9 mouse cellular contexts compared by ENCODE assay signal in genomic region chr7:4151241-4151640, GRCm38 (mm10). TPM values are rescaled to one million over a fixed set of nuclear protein-coding genes. Genes with fewer than 3 reads are reported as not detected.
DNase-seq lines count a peak whose midpoint lies in the region; ATAC-seq and TF ChIP-seq lines count a peak whose summit lies in the region.
"Had no signal": no experiment of that assay in that cellular context is flagged by ENCODE, and none has a peak within 500 bp of the region (broad histone marks: within the 10 kb centered on the region; RNA-seq: fewer than 3 reads in every experiment).

No protein-coding gene starts in this region.

- no peak for TF ChIP-seq POLR2A in liver, adult 2 months (IDR thresholded peaks at IDR 0.05; ENCODE audit: extremely low read depth, insufficient read depth, low read length)

- peak overlapping the region; percentile 32 for H3K9ac ChIP-seq in liver, adult 2 months (ENCODE audit: low read depth, low read length)
- H3K9ac ChIP-seq in hindbrain, embryonic 13.5 days = peak overlapping the region; percentile 58
- H3K9ac ChIP-seq in midbrain, postnatal 0 days (replicated peaks; ENCODE audit: low read length, poor library complexity, severe bottlenecking) = peak overlapping the region; percentile 39

- H3K4me2 ChIP-seq in hindbrain, embryonic 13.5 days = peak overlapping the region; percentile 90
- H3K4me2 ChIP-seq in midbrain, postnatal 0 days (ENCODE audit: low read depth, low read length, poor library complexity, severe bottlenecking) = peak overlapping the region; percentile 80

- 32% methylated on average over 22 of the region's 22 CpGs for WGBS in liver, adult 2 months
- WGBS in hindbrain, embryonic 13.5 days = 11% methylated on average over 22 of the region's 22 CpGs
- WGBS in midbrain, postnatal 0 days = 12% methylated on average over 22 of the region's 22 CpGs

- no peaks in the 10 kb centered on the region for H3K27me3 ChIP-seq in liver, adult 2 months (ENCODE audit: control insufficient read depth, insufficient read depth, low read length)
- peaks cover 42% of the 10 kb centered on the region for H3K27me3 ChIP-seq in hindbrain, embryonic 13.5 days
- peaks cover 5% of the 10 kb centered on the region; the same call in 1 of the 2 replicates for H3K27me3 ChIP-seq in midbrain, postnatal 0 days (ENCODE audit: insufficient read depth, low read length)

- peak; percentile 29 for DNase-seq in adrenal gland, postnatal 10 days
- DNase-seq in adrenal gland, adult 2 months = no peak
- DNase-seq in liver, adult 2 months (ENCODE audit: extremely low read depth, low read depth, low spot score) = no peak
- DNase-seq in liver = no peak
- DNase-seq in midbrain, postnatal 0 days (ENCODE audit: low spot score) = no peak
- DNase-seq in spleen, postnatal 36 days (ENCODE audit: low spot score in 2 of 2) = no peak
- DNase-seq: layer of hippocampus, adult 9-11 months had no signal

- no peaks in the 10 kb centered on the region for H3K79me2 ChIP-seq in liver, adult 2 months (ENCODE audit: control insufficient read depth, insufficient read depth, low read length)

- ATAC-seq in hindbrain, embryonic 13.5 days (ENCODE audit: low FRiP score) = no peak
- peak; percentile 4; the same call in 1 of the 2 replicates for ATAC-seq in midbrain, postnatal 0 days (ENCODE audit: low FRiP score)
- ATAC-seq in activated CD4-positive, CD25-positive, alpha-beta regulatory T cell, adult 4 months = no peak

- peak overlapping the region; percentile 33 for H3K4me3 ChIP-seq in liver, adult 2 months (ENCODE audit: insufficient read depth, low read depth, low read length)
- peak overlapping the region; percentile 75 for H3K4me3 ChIP-seq in hindbrain, embryonic 13.5 days
- peak overlapping the region; percentile 74 for H3K4me3 ChIP-seq in midbrain, postnatal 0 days (ENCODE audit: low read depth, low read length)

- peak overlapping the region; percentile 36 for H3K27ac ChIP-seq in liver, adult 2 months (replicated peaks; ENCODE audit: insufficient read depth, low read depth, low read length)
- H3K27ac ChIP-seq in hindbrain, embryonic 13.5 days = no peak overlapping the region
- no peak overlapping the region for H3K27ac ChIP-seq in midbrain, postnatal 0 days (ENCODE audit: low read depth, low read length)

- no peaks in the 10 kb centered on the region for H3K9me3 ChIP-seq in hindbrain, embryonic 13.5 days
- H3K9me3 ChIP-seq in midbrain, postnatal 0 days (ENCODE audit: low read length) = no peaks in the 10 kb centered on the region

- H3K4me1 ChIP-seq in liver, adult 2 months (ENCODE audit: control insufficient read depth, insufficient read depth, low read length) = peaks cover 10% of the 10 kb centered on the region; the same call in 1 of the 2 replicates
- H3K4me1 ChIP-seq in hindbrain, embryonic 13.5 days (replicated peaks) = peaks cover 31% of the 10 kb centered on the region
- no peaks in the 10 kb centered on the region for H3K4me1 ChIP-seq in midbrain, postnatal 0 days (ENCODE audit: insufficient read depth, low read length)

- no peak for TF ChIP-seq CTCF in liver, adult 2 months (IDR thresholded peaks at IDR 0.05; ENCODE audit: low read depth, low read length)
- TF ChIP-seq CTCF in midbrain, postnatal 0 days (IDR thresholded peaks at IDR 0.05) = no peak

- H3K36me3 ChIP-seq in liver, adult 2 months (ENCODE audit: control insufficient read depth, insufficient read depth, low read length) = peaks cover 2% of the 10 kb centered on the region; the same call in 1 of the 2 replicates
- peaks cover 20% of the 10 kb centered on the region for H3K36me3 ChIP-seq in hindbrain, embryonic 13.5 days
- peaks cover 8% of the 10 kb centered on the region for H3K36me3 ChIP-seq in midbrain, postnatal 0 days (ENCODE audit: insufficient read depth, low read length)

RNA-seq across cellular contexts. Expression of gene Leng9, which starts 1.1 kb away (rescaled TPM):
- total RNA-seq in adrenal gland, postnatal 10 days (2021) = 1 to 10 TPM; 5.5 to 9.8 TPM
- 1 to 10 TPM; 8.7 to 9.6 TPM for total RNA-seq in adrenal gland, adult 2 months (2021)
- polyA plus RNA-seq in adrenal gland, adult 2 months (2012; rRNA removed) = 13.4 and 14.8 TPM in 2 replicates
- total RNA-seq in liver, adult 2 months (2014; rRNA removed) = 1.5 and 2.0 TPM in 2 replicates
- polyA plus RNA-seq in liver, adult 2 months (2012; rRNA removed) = 3.8 and 4.7 TPM in 2 replicates
- polyA plus RNA-seq in hindbrain, embryonic 13.5 days (2015; fragmentation: Nextera tagmentation; extraction: Ambion mirVana) = 4.7 TPM in 2 replicates
- 3.3 and 4.9 TPM in 2 replicates for total RNA-seq in midbrain, postnatal 0 days (2014; rRNA removed)
- 4.7 and 5.3 TPM in 2 replicates for polyA plus RNA-seq in midbrain, postnatal 0 days (2015; fragmentation: Nextera tagmentation; extraction: Ambion mirVana)
- 1 to 10 TPM; 5.5 to 6.1 TPM for polyA plus RNA-seq in activated CD4-positive, CD25-positive, alpha-beta regulatory T cell, adult 4 months (2017; shearing (Covaris generic))

RNA-seq across cellular contexts. Expression of gene Cdc42ep5, which starts 13.4 kb away (rescaled TPM):
- total RNA-seq in adrenal gland, postnatal 10 days (2021) = 10 to 100 TPM; 24.8 to 25.3 TPM
- 10 to 100 TPM; 26.1 to 36.9 TPM for total RNA-seq in adrenal gland, adult 2 months (2021)
- polyA plus RNA-seq in adrenal gland, adult 2 months (2012; rRNA removed) = 108 and 143 TPM in 2 replicates
- total RNA-seq in liver, adult 2 months (2014; rRNA removed) = 2.0 and 3.8 TPM in 2 replicates
- polyA plus RNA-seq in liver, adult 2 months (2012; rRNA removed) = 4.1 and 5.0 TPM in 2 replicates
- polyA plus RNA-seq in hindbrain, embryonic 13.5 days (2015; fragmentation: Nextera tagmentation; extraction: Ambion mirVana) = 8.4 and 10.1 TPM in 2 replicates
- total RNA-seq in midbrain, postnatal 0 days (2014; rRNA removed) = 6.6 and 9.7 TPM in 2 replicates
- 8.3 and 8.5 TPM in 2 replicates for polyA plus RNA-seq in midbrain, postnatal 0 days (2015; fragmentation: Nextera tagmentation; extraction: Ambion mirVana)
- polyA plus RNA-seq in activated CD4-positive, CD25-positive, alpha-beta regulatory T cell, adult 4 months (2017; shearing (Covaris generic)) = not detected

RNA-seq across cellular contexts. Expression of gene Leng8, which starts 14.4 kb away (rescaled TPM):
- 100 to 1,000 TPM in 1 of 2 experiments, 10 to 100 TPM in 1; 66.0 to 134 TPM for total RNA-seq in adrenal gland, postnatal 10 days (2021)
- total RNA-seq in adrenal gland, adult 2 months (2021) = 100 to 1,000 TPM in 1 of 2 experiments, 10 to 100 TPM in 1; 80.7 to 112 TPM
- polyA plus RNA-seq in adrenal gland, adult 2 months (2012; rRNA removed) = 446 and 516 TPM in 2 replicates
- total RNA-seq in liver, adult 2 months (2014; rRNA removed) = 36.0 and 36.1 TPM in 2 replicates
- 76.2 and 148 TPM in 2 replicates for polyA plus RNA-seq in liver, adult 2 months (2012; rRNA removed)
- 77.0 and 79.4 TPM in 2 replicates for polyA plus RNA-seq in hindbrain, embryonic 13.5 days (2015; fragmentation: Nextera tagmentation; extraction: Ambion mirVana)
- 176 and 253 TPM in 2 replicates for total RNA-seq in midbrain, postnatal 0 days (2014; rRNA removed)
- 52.7 and 64.1 TPM in 2 replicates for polyA plus RNA-seq in midbrain, postnatal 0 days (2015; fragmentation: Nextera tagmentation; extraction: Ambion mirVana)
- polyA plus RNA-seq in activated CD4-positive, CD25-positive, alpha-beta regulatory T cell, adult 4 months (2017; shearing (Covaris generic)) = 10 to 100 TPM; 26.1 to 29.3 TPM

RNA-seq across cellular contexts. Expression of gene Ttyh1, which starts 32.0 kb away (rescaled TPM):
- 1 to 10 TPM; 6.4 to 9.1 TPM for total RNA-seq in adrenal gland, postnatal 10 days (2021)
- total RNA-seq in adrenal gland, adult 2 months (2021) = 1 to 10 TPM; 1.5 to 3.4 TPM
- polyA plus RNA-seq in adrenal gland, adult 2 months (2012; rRNA removed) = 13.3 and 24.3 TPM in 2 replicates
- total RNA-seq in liver, adult 2 months (2014; rRNA removed) = 0.65 and 2.8 TPM in 2 replicates
- 2.3 and 2.4 TPM in 2 replicates for polyA plus RNA-seq in liver, adult 2 months (2012; rRNA removed)
- polyA plus RNA-seq in hindbrain, embryonic 13.5 days (2015; fragmentation: Nextera tagmentation; extraction: Ambion mirVana) = 132 and 138 TPM in 2 replicates
- 433 and 742 TPM in 2 replicates for total RNA-seq in midbrain, postnatal 0 days (2014; rRNA removed)
- polyA plus RNA-seq in midbrain, postnatal 0 days (2015; fragmentation: Nextera tagmentation; extraction: Ambion mirVana) = 186 and 226 TPM in 2 replicates
- polyA plus RNA-seq in activated CD4-positive, CD25-positive, alpha-beta regulatory T cell, adult 4 months (2017; shearing (Covaris generic)) = under 1 TPM; 0.45 to 0.53 TPM
